Mouse (Mus musculus) 3T3-L1 (cell line): ENCODE results near the gene Atp2a3.
A peak's percentile ranks its signal among the peaks of the same experiment; 100 is the strongest.

Experiments used
- DNase-seq: peaks from one replicate; pipeline ENCODE4 v3.0.0-alpha.2; 2015; ENCODE audit warnings: low read depth, low spot score

The Atp2a3 gene

GRCm38 (mm10) chr11:72961072-72961980, at the start of gene Atp2a3:
Gene Atp2a3, plus strand, starts transcription at chr11:72961169.
- no peak for DNase-seq

GRCm38 (mm10) chr11:72917299-72917996, 43.5 kb upstream of the Atp2a3 start:
- no peak for DNase-seq

- no peak for DNase-seq
These were observed 37.9 kb upstream of the Atp2a3 start for GRCm38 (mm10) chr11:72923116-72923515.

GRCm38 (mm10) chr11:72924458-72924857, 36.5 kb upstream of the Atp2a3 start:
- no peak for DNase-seq

GRCm38 (mm10) chr11:72925067-72925466, 35.9 kb upstream of the Atp2a3 start:
- no peak for DNase-seq

- DNase-seq, result peak; percentile 62
These were observed 34.6 kb upstream of the Atp2a3 start for GRCm38 (mm10) chr11:72926226-72926890.

GRCm38 (mm10) chr11:72928516-72928915, 32.5 kb upstream of the Atp2a3 start:
- peak; percentile 31 for DNase-seq

- DNase-seq, result peak; percentile 27
These were observed 20.5 kb upstream of the Atp2a3 start for GRCm38 (mm10) chr11:72940208-72941143.

- DNase-seq, result no peak
These were observed 15.8 kb upstream of the Atp2a3 start for GRCm38 (mm10) chr11:72944996-72945793.

GRCm38 (mm10) chr11:72945875-72946559, 15.0 kb upstream of the Atp2a3 start:
- no peak for DNase-seq

- DNase-seq, result no peak
These were observed 14.3 kb upstream of the Atp2a3 start for GRCm38 (mm10) chr11:72946560-72947119.

- DNase-seq, result no peak
These were observed 13.1 kb upstream of the Atp2a3 start for GRCm38 (mm10) chr11:72947840-72948239.

- DNase-seq, result no peak
These were observed 12.7 kb upstream of the Atp2a3 start for GRCm38 (mm10) chr11:72948254-72948653.

GRCm38 (mm10) chr11:72951137-72952000, 9.6 kb upstream of the Atp2a3 start:
- peak; percentile 6 for DNase-seq

GRCm38 (mm10) chr11:72952226-72952625, 8.7 kb upstream of the Atp2a3 start:
- peak; percentile 37 for DNase-seq

- DNase-seq, result no peak
These were observed 8.3 kb upstream of the Atp2a3 start for GRCm38 (mm10) chr11:72952697-72953096.

GRCm38 (mm10) chr11:72953116-72953439, 7.9 kb upstream of the Atp2a3 start:
- DNase-seq, result no peak

GRCm38 (mm10) chr11:72953440-72954151, 7.4 kb upstream of the Atp2a3 start:
- DNase-seq, result peak; percentile 29
